Mouse (Mus musculus) C2C12 (cell line): ENCODE data around the gene Aicda.

ENCODE experiments used
- CEBPB ChIP-seq: IDR thresholded peaks from one replicate; pipeline ENCODE4 v1.6.1; 2011; ENCODE audit warnings: low read depth, mild to moderate bottlenecking, control low read depth, moderate library complexity
- CTCF ChIP-seq: IDR thresholded peaks from one replicate; pipeline ENCODE4 v1.5.1; 2011; ENCODE audit not compliant: control insufficient read depth, insufficient read depth, insufficient read length
- MAX ChIP-seq: IDR thresholded peaks from one replicate; pipeline ENCODE4 v1.6.1; 2011; ENCODE audit warnings: mild to moderate bottlenecking, control low read depth
- MYOD1 ChIP-seq: IDR thresholded peaks from one replicate; pipeline ENCODE4 v1.6.1; 2011; ENCODE audit warnings: low read depth; ENCODE audit not compliant: control insufficient read depth, insufficient read length
- MYOG ChIP-seq: IDR thresholded peaks from one replicate; pipeline ENCODE4 v1.6.1; 2011; ENCODE audit not compliant: control insufficient read depth, insufficient read length; ENCODE audit errors: extremely low read depth
- USF1 ChIP-seq: IDR thresholded peaks from one replicate; pipeline ENCODE4 v1.6.1; 2011; ENCODE audit warnings: low read depth, mild to moderate bottlenecking, control low read depth, moderate library complexity

GRCm38 (mm10) chr6:122605483-122605882, 51.9 kb downstream of the Aicda start:
- TF ChIP-seq CTCF, result no peak
- TF ChIP-seq MYOG, result no peak
- no peak for TF ChIP-seq MAX
- TF ChIP-seq MYOD1, result no peak
- TF ChIP-seq USF1, result no peak
- no peak for TF ChIP-seq CEBPB
